Mouse (Mus musculus): ENCODE measurements around the gene Psg21. TPM values are rescaled to one million over a fixed set of nuclear protein-coding genes. Genes with fewer than 3 reads are reported as not detected.

Gene Psg21
- not detected in 2 replicates for polyA plus RNA-seq (2012; rRNA removed)

DNA sequence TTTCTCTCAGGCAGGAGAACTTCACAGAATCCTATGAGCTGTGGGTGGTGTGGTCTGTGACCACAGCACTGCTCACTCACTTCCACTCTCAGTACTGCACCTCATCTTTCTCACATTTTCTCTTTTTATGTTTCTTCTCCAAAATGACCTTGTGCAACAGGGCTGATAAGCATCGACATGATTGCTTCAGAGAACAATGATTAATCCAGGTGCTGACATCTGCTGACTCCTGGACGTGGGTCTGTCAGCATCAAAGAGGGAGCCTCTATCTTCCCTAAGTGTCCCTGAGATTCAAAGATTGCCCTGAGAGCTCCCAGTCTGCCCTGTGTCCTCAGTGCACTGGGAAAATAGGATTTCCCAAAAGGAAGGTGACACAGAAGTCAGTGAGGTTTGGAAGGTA lies at the start of gene Psg21:
Psg21 (minus strand) TSS at position 101 of the 400 bp plus-strand sequence.

GRCm38 (mm10) chr7:18686085-18686484 lies 29.6 kb upstream of the Psg21 start, which contains the start of gene Psg20:
Gene Psg20, minus strand, starts transcription at chr7:18686185.

GRCm38 (mm10) chr7:18616401-18616800 lies 40.1 kb downstream of the Psg21 start, which contains the start of gene Psg23:
Gene Psg23, minus strand, starts transcription at chr7:18616501.

Other genes with a start within 250 kb of the Psg21 start
- not detected in 2 replicates for gene Psg28, start 224.7 kb downstream of the Psg21 start, polyA plus RNA-seq (2012; rRNA removed)
- not detected in 2 replicates for gene Psg26, start 172.5 kb downstream of the Psg21 start, polyA plus RNA-seq (2012; rRNA removed)
- gene Psg25, start 124.5 kb downstream of the Psg21 start, polyA plus RNA-seq (2012; rRNA removed): not detected in 2 replicates
- gene Psg27, start 89.4 kb downstream of the Psg21 start, polyA plus RNA-seq (2012; rRNA removed): not detected in 2 replicates
- not detected in 2 replicates for gene Psg23, start 40.2 kb downstream of the Psg21 start, polyA plus RNA-seq (2012; rRNA removed)
- gene Psg20, start 29.5 kb upstream of the Psg21 start, polyA plus RNA-seq (2012; rRNA removed): not detected in 2 replicates
- 0.03 TPM in 1 of 2 replicates, not detected in the other for gene Psg22, start 61.4 kb upstream of the Psg21 start, polyA plus RNA-seq (2012; rRNA removed)
- gene Psg19, start 141.8 kb upstream of the Psg21 start, polyA plus RNA-seq (2012; rRNA removed): not detected in 2 replicates
- 0.10 TPM in 1 of 2 replicates, not detected in the other for gene Psg17, start 164.9 kb upstream of the Psg21 start, polyA plus RNA-seq (2012; rRNA removed)
- gene Mill2, start 183.2 kb upstream of the Psg21 start, polyA plus RNA-seq (2012; rRNA removed): 2.3 and 2.9 TPM in 2 replicates
- gene Pglyrp1, start 214.6 kb upstream of the Psg21 start, polyA plus RNA-seq (2012; rRNA removed): 181 and 289 TPM in 2 replicates